Mouse (Mus musculus): ENCODE measurements around the gene Smarcd3. TPM values are rescaled to one million over a fixed set of nuclear protein-coding genes. Genes with fewer than 3 reads are reported as not detected.
A peak's percentile ranks its signal among the peaks of the same experiment; 100 is the strongest.
"Not testable (repeated sequence)": the region's sequence is repeated elsewhere in the genome, so short reads cannot be mapped to it uniquely, and the experiment has no call there.

The Smarcd3 gene
- total RNA-seq, 2 experiments from 2014 or later, result 93.6 to 103 TPM

DNA sequence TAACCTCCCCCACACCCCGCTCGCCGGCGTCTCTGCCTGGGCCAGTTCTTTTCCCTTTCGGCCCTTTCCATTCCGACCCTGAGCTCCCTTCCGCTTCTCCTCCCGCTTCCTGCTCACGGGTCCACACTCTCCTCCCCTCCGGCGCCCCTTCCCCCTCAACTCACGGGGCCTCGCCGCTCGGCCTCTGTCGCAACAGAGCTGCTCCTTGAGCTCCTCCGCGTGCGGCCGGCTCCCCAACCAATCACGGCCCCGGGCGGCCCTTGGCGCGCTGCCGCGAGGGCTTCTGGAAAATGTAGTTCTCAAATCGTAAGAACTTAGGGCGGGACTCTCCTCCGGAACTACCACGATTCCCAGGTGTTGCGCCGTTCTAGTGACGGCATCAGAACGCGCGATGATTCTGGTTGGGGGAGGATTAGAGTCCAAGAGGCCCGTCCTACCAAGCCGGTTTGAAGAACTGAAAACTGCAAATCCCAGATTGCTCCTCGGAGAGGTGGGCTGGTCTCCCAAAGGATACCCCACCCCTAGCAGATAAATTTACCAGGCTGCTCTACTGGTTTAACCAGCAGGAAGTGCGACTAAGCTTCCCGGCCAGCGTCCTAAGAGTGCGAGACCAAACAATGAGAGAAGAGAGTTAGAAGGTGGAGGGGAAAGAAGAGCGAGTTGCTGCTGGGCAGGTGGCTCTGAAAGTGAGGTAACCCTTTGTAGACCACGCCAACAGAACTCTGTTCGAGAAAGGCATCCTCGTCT lies 46.9 kb downstream of the Smarcd3 start, which contains the start of gene Abcf2:
Gene Abcf2, minus strand, starts transcription at position 285 of the 747 bp plus-strand sequence.
- DNase-seq (ENCODE audit: low spot score in 2 of 2), result peak; percentile 100

GRCm38 (mm10) chr5:24576801-24577182 lies 47.4 kb downstream of the Smarcd3 start:
- no peak for DNase-seq (ENCODE audit: low spot score in 2 of 2)

DNA sequence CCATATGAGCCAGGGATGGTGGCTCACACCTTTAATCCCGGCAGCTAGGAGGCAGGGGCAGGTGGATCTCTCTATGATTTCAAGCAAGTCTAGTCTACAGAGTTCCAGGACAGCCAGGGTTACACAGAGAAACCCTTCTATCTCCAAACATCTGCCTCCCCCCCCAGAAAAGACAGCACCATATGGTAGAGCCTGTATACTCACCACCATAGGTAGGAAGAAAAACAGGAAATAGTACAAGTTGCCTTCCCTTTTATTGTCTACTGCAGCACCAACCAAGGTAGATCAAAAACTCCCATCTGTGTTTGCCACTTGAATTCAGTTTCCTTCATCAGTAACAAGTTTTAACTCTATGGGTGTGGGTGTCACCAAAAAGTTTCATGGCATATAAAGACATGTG lies 48.3 kb downstream of the Smarcd3 start:
- DNase-seq (ENCODE audit: low spot score in 2 of 2), result no peak

DNA sequence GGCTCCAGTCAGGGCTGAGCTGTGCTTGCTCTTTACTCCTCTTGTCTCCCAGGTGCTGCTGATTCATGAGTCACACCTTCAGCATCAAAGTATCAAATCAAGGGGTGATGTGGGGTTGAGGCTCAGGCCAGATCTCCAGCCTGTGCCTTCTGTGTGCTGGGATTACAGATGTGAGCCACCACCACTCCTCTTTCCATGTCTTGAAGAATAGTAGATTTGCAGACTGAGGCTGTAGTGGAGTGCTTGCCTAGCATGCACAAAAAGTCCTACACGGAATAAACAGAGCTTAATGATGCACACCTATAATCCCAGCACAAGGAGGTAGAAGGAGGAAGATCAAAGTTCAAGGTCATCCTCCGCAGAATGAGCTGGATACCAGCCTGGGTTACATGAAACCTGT lies 67.5 kb downstream of the Smarcd3 start, which contains the start of gene 4931409K22Rik:
Gene 4931409K22Rik, minus strand, starts transcription at position 101 of the 400 bp plus-strand sequence.
- no peak for DNase-seq (ENCODE audit: low spot score in 2 of 2)

GRCm38 (mm10) chr5:24555335-24555734 lies 68.9 kb downstream of the Smarcd3 start:
- DNase-seq (ENCODE audit: low spot score in 2 of 2), result not testable (repeated sequence)

DNA sequence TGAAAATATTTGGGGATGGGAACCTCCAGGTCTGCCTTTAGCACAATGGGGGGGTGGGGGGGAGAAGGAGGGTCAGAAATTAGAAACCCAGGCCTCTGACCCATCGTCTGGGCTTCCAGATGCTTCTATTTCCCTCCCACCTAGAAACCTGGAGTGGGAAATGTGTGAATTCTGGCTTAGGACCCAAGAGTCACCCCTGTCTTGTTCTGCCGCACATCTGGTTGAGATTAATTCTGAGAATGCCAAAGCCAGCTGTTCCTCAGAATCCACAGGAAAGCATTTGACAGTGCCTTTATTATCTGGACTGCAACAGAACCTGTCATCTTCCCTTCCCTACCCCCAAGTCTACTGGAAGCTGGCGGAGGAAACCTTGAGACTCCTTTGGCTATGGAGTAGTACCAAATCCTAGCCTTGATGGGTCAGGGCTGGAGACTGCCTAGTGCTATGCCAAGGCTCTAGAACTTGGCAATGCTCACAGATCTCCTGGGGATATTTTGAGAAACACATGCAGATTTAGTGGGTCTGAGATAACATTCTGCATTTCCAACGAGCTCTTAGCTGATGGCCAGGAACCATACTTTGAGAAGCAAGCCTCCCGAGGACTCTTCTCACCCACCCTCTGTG lies 70.5 kb downstream of the Smarcd3 start:
- DNase-seq (ENCODE audit: low spot score in 2 of 2), result no peak

GRCm38 (mm10) chr5:24551317-24551688 lies 72.9 kb downstream of the Smarcd3 start:
- no peak for DNase-seq (ENCODE audit: low spot score in 2 of 2)

- peak; percentile 48 to 71 for DNase-seq (ENCODE audit: low spot score in 2 of 2)
Measured at GRCm38 (mm10) chr5:24550598-24551316, 73.5 kb downstream of the Smarcd3 start.

GRCm38 (mm10) chr5:24542643-24543042 lies 81.6 kb downstream of the Smarcd3 start:
- DNase-seq (ENCODE audit: low spot score in 2 of 2), result no peak

- DNase-seq (ENCODE audit: low spot score in 2 of 2), result no peak
Measured at GRCm38 (mm10) chr5:24541144-24541569, 83.1 kb downstream of the Smarcd3 start.

Small RNA genes within 50 kb of the gene (microRNA-seq; reads per million reads assigned to microRNA genes)
- gene Mir671, result 2,029 to 2,907 reads per million in 2 experiments

Other genes with a start within 250 kb of the Smarcd3 start
- 1 to 10 TPM; 4.2 to 6.4 TPM for gene Atg9b, start 232.3 kb downstream of the Smarcd3 start, total RNA-seq (2021)
- 10 to 100 TPM; 43.3 to 56.1 TPM for gene Abcb8, start 230.7 kb downstream of the Smarcd3 start, total RNA-seq (2021)
- under 1 TPM in 1 of 2 experiments, not detected in 1; 0.54 TPM for gene Asic3, start 211.0 kb downstream of the Smarcd3 start, total RNA-seq (2021)
- 100 to 1,000 TPM; 128 to 129 TPM for gene Cdk5, start 200.9 kb downstream of the Smarcd3 start, total RNA-seq (2021)
- 10 to 100 TPM; 28.9 to 31.0 TPM for gene Slc4a2, start 200.6 kb downstream of the Smarcd3 start, total RNA-seq (2021)
- gene Fastk, start 179.1 kb downstream of the Smarcd3 start, total RNA-seq (2021), result 100 to 1,000 TPM; 108 to 131 TPM
- 10 to 100 TPM; 27.2 to 27.3 TPM for gene Tmub1, start 176.6 kb downstream of the Smarcd3 start, total RNA-seq (2021)
- gene Agap3, start 172.2 kb downstream of the Smarcd3 start, total RNA-seq (2021), result 100 to 1,000 TPM; 517 to 575 TPM
- gene Gbx1, start 97.2 kb downstream of the Smarcd3 start, total RNA-seq (2021), result under 1 TPM; 0.21 to 0.33 TPM
- not detected for gene Asb10, start 83.4 kb downstream of the Smarcd3 start, total RNA-seq (2021)
- not detected for gene 4931409K22Rik, start 67.6 kb downstream of the Smarcd3 start, total RNA-seq (2021)
- 10 to 100 TPM; 89.7 to 90.5 TPM for gene Abcf2, start 46.9 kb downstream of the Smarcd3 start, total RNA-seq (2021)
- gene Chpf2, start 37.7 kb downstream of the Smarcd3 start, total RNA-seq (2021), result 10 to 100 TPM; 65.9 to 76.4 TPM
- gene Nub1, start 61.1 kb upstream of the Smarcd3 start, total RNA-seq (2021), result 10 to 100 TPM; 78.7 to 84.1 TPM
- gene Wdr86, start 106.3 kb upstream of the Smarcd3 start, total RNA-seq (2021), result 1 to 10 TPM in 1 of 2 experiments, under 1 TPM in 1; 0.56 to 1.0 TPM
- not detected for gene Crygn, start 133.6 kb upstream of the Smarcd3 start, total RNA-seq (2021)
- gene Rheb, start 218.2 kb upstream of the Smarcd3 start, total RNA-seq (2021), result 100 to 1,000 TPM; 130 to 134 TPM

Data from left cerebral cortex, adult 18-20 months (tissue).